Mouse (Mus musculus): ENCODE data around the gene Abcc10. TPM values are rescaled to one million over a fixed set of nuclear protein-coding genes. Genes with fewer than 3 reads are reported as not detected.
A peak's percentile ranks its signal among the peaks of the same experiment; 100 is the strongest.

Abcc10 gene
- total and polyA plus RNA-seq, 3 experiments: 1.1 to 4.1 (median 3.8) TPM

GRCm38 (mm10) chr17:46253452-46254084, 74.6 kb downstream of the Abcc10 start, which contains the start of gene Lrrc73 (continued):
- TF ChIP-seq MXI1 (IDR thresholded peaks at IDR 0.05; ENCODE audit: low read depth, low read length): peak; percentile 99

Other genes starting within 250 kb of the Abcc10 start
- gene Mrps18a, start 217.4 kb downstream of the Abcc10 start, total RNA-seq (2012; rRNA removed): 126 and 151 TPM in 2 replicates
- gene Mrps18a, start 217.4 kb downstream of the Abcc10 start, total RNA-seq (2014; rRNA removed): 78.1 and 85.4 TPM in 2 replicates
- gene Mrps18a, start 217.4 kb downstream of the Abcc10 start, polyA plus RNA-seq (2012; ENCODE audit: insufficient read length, low read depth): 127 and 137 TPM in 2 replicates
- 0.25 and 1.1 TPM in 2 replicates for gene Rsph9, start 184.1 kb downstream of the Abcc10 start, total RNA-seq (2012; rRNA removed)
- not detected in 2 replicates for gene Rsph9, start 184.1 kb downstream of the Abcc10 start, total RNA-seq (2014; rRNA removed)
- 0.61 TPM in 1 of 2 replicates, not detected in the other for gene Rsph9, start 184.1 kb downstream of the Abcc10 start, polyA plus RNA-seq (2012; ENCODE audit: insufficient read length, low read depth)
- 9.7 and 12.0 TPM in 2 replicates for gene Mad2l1bp, start 174.8 kb downstream of the Abcc10 start, total RNA-seq (2012; rRNA removed)
- gene Mad2l1bp, start 174.8 kb downstream of the Abcc10 start, total RNA-seq (2014; rRNA removed): 13.9 and 16.3 TPM in 2 replicates
- gene Mad2l1bp, start 174.8 kb downstream of the Abcc10 start, polyA plus RNA-seq (2012; ENCODE audit: insufficient read length, low read depth): 16.8 and 19.3 TPM in 2 replicates
- gene Gtpbp2, start 167.3 kb downstream of the Abcc10 start, total RNA-seq (2012; rRNA removed): 40.9 and 104 TPM in 2 replicates
- gene Gtpbp2, start 167.3 kb downstream of the Abcc10 start, total RNA-seq (2014; rRNA removed): 14.9 and 17.4 TPM in 2 replicates
- gene Gtpbp2, start 167.3 kb downstream of the Abcc10 start, polyA plus RNA-seq (2012; ENCODE audit: insufficient read length, low read depth): 20.8 and 23.8 TPM in 2 replicates
- gene Polh, start 125.7 kb downstream of the Abcc10 start, total RNA-seq (2012; rRNA removed): 36.0 and 39.3 TPM in 2 replicates
- 40.4 and 40.8 TPM in 2 replicates for gene Polh, start 125.7 kb downstream of the Abcc10 start, total RNA-seq (2014; rRNA removed)
- 20.3 and 23.1 TPM in 2 replicates for gene Polh, start 125.7 kb downstream of the Abcc10 start, polyA plus RNA-seq (2012; ENCODE audit: insufficient read length, low read depth)
- gene Xpo5, start 125.6 kb downstream of the Abcc10 start, total RNA-seq (2012; rRNA removed): 44.7 and 53.7 TPM in 2 replicates
- 56.3 and 56.5 TPM in 2 replicates for gene Xpo5, start 125.6 kb downstream of the Abcc10 start, total RNA-seq (2014; rRNA removed)
- 53.3 and 55.1 TPM in 2 replicates for gene Xpo5, start 125.6 kb downstream of the Abcc10 start, polyA plus RNA-seq (2012; ENCODE audit: insufficient read length, low read depth)
- 361 and 433 TPM in 2 replicates for gene Polr1c, start 80.3 kb downstream of the Abcc10 start, total RNA-seq (2012; rRNA removed)
- gene Polr1c, start 80.3 kb downstream of the Abcc10 start, total RNA-seq (2014; rRNA removed): 350 and 356 TPM in 2 replicates
- 367 and 386 TPM in 2 replicates for gene Polr1c, start 80.3 kb downstream of the Abcc10 start, polyA plus RNA-seq (2012; ENCODE audit: insufficient read length, low read depth)
- gene Yipf3, start 80.3 kb downstream of the Abcc10 start, total RNA-seq (2012; rRNA removed): 24.8 and 32.5 TPM in 2 replicates
- 9.0 and 15.8 TPM in 2 replicates for gene Yipf3, start 80.3 kb downstream of the Abcc10 start, total RNA-seq (2014; rRNA removed)
- gene Yipf3, start 80.3 kb downstream of the Abcc10 start, polyA plus RNA-seq (2012; ENCODE audit: insufficient read length, low read depth): 45.4 and 52.6 TPM in 2 replicates
- gene Lrrc73, start 74.8 kb downstream of the Abcc10 start, total RNA-seq (2012; rRNA removed): 2.7 and 3.6 TPM in 2 replicates
- 1.5 and 1.8 TPM in 2 replicates for gene Lrrc73, start 74.8 kb downstream of the Abcc10 start, total RNA-seq (2014; rRNA removed)
- 4.0 and 4.2 TPM in 2 replicates for gene Lrrc73, start 74.8 kb downstream of the Abcc10 start, polyA plus RNA-seq (2012; ENCODE audit: insufficient read length, low read depth)
- 13.8 and 14.2 TPM in 2 replicates for gene Tjap1, start 45.3 kb downstream of the Abcc10 start, total RNA-seq (2012; rRNA removed)
- 8.6 and 9.1 TPM in 2 replicates for gene Tjap1, start 45.3 kb downstream of the Abcc10 start, total RNA-seq (2014; rRNA removed)
- gene Tjap1, start 45.3 kb downstream of the Abcc10 start, polyA plus RNA-seq (2012; ENCODE audit: insufficient read length, low read depth): 24.3 and 28.6 TPM in 2 replicates
- gene Dlk2, start 30.9 kb downstream of the Abcc10 start, total RNA-seq (2012; rRNA removed): 0.08 and 0.13 TPM in 2 replicates
- gene Dlk2, start 30.9 kb downstream of the Abcc10 start, total RNA-seq (2014; rRNA removed): not detected in 2 replicates
- not detected in 2 replicates for gene Dlk2, start 30.9 kb downstream of the Abcc10 start, polyA plus RNA-seq (2012; ENCODE audit: insufficient read length, low read depth)
- gene Zfp318, start 55.4 kb upstream of the Abcc10 start, total RNA-seq (2012; rRNA removed): 2.5 and 2.9 TPM in 2 replicates
- 1.4 and 1.8 TPM in 2 replicates for gene Zfp318, start 55.4 kb upstream of the Abcc10 start, total RNA-seq (2014; rRNA removed)
- gene Zfp318, start 55.4 kb upstream of the Abcc10 start, polyA plus RNA-seq (2012; ENCODE audit: insufficient read length, low read depth): 2.8 and 5.0 TPM in 2 replicates
- not detected in 2 replicates for gene Crip3, start 100.6 kb upstream of the Abcc10 start, total RNA-seq (2012; rRNA removed)
- gene Crip3, start 100.6 kb upstream of the Abcc10 start, total RNA-seq (2014; rRNA removed): not detected in 2 replicates
- gene Crip3, start 100.6 kb upstream of the Abcc10 start, polyA plus RNA-seq (2012; ENCODE audit: insufficient read length, low read depth): not detected in 2 replicates
- gene Slc22a7, start 110.1 kb upstream of the Abcc10 start, total RNA-seq (2012; rRNA removed): not detected in 2 replicates
- gene Slc22a7, start 110.1 kb upstream of the Abcc10 start, total RNA-seq (2014; rRNA removed): not detected in 2 replicates
- gene Slc22a7, start 110.1 kb upstream of the Abcc10 start, polyA plus RNA-seq (2012; ENCODE audit: insufficient read length, low read depth): not detected in 2 replicates
- 0.04 and 0.08 TPM in 2 replicates for gene Ttbk1, start 159.3 kb upstream of the Abcc10 start, total RNA-seq (2012; rRNA removed)
- not detected in 2 replicates for gene Ttbk1, start 159.3 kb upstream of the Abcc10 start, total RNA-seq (2014; rRNA removed)
- not detected in 2 replicates for gene Ttbk1, start 159.3 kb upstream of the Abcc10 start, polyA plus RNA-seq (2012; ENCODE audit: insufficient read length, low read depth)
- 18.5 and 19.9 TPM in 2 replicates for gene Dnph1, start 168.4 kb upstream of the Abcc10 start, total RNA-seq (2012; rRNA removed)
- gene Dnph1, start 168.4 kb upstream of the Abcc10 start, total RNA-seq (2014; rRNA removed): 27.3 and 30.2 TPM in 2 replicates
- gene Dnph1, start 168.4 kb upstream of the Abcc10 start, polyA plus RNA-seq (2012; ENCODE audit: insufficient read length, low read depth): 27.2 and 28.4 TPM in 2 replicates
- gene Cul9, start 218.0 kb upstream of the Abcc10 start, total RNA-seq (2012; rRNA removed): 0.08 TPM in 2 replicates
- gene Cul9, start 218.0 kb upstream of the Abcc10 start, total RNA-seq (2014; rRNA removed): 0.05 TPM in 1 of 2 replicates, not detected in the other
- gene Cul9, start 218.0 kb upstream of the Abcc10 start, polyA plus RNA-seq (2012; ENCODE audit: insufficient read length, low read depth): 0.27 and 0.65 TPM in 2 replicates
- gene Srf, start 227.8 kb upstream of the Abcc10 start, total RNA-seq (2012; rRNA removed): 38.2 and 48.1 TPM in 2 replicates
- 40.8 and 54.5 TPM in 2 replicates for gene Srf, start 227.8 kb upstream of the Abcc10 start, total RNA-seq (2014; rRNA removed)
- gene Srf, start 227.8 kb upstream of the Abcc10 start, polyA plus RNA-seq (2012; ENCODE audit: insufficient read length, low read depth): 60.1 and 81.6 TPM in 2 replicates

Data from CH12.LX (cell line).